Mouse (Mus musculus) thymus, adult 2 months (tissue): ENCODE measurements around the gene Epop.

Experiments
- CTCF ChIP-seq: fragments of 200-500 bp; IDR thresholded peaks from 2 replicates; pipeline ENCODE4 v1.5.1; 2012; ENCODE audit warnings: mild to moderate bottlenecking, control low read depth, low read length, moderate library complexity, borderline replicate concordance; ENCODE audit not compliant: control insufficient read depth, poor library complexity, insufficient read depth; ENCODE audit errors: extremely low read depth
- POLR2A ChIP-seq: fragments of 200-500 bp; IDR thresholded peaks from 2 replicates; pipeline ENCODE4 v1.6.1; 2012; ENCODE audit warnings: mild to moderate bottlenecking, low read length, control low read depth, moderate library complexity; ENCODE audit not compliant: control insufficient read depth, poor library complexity, insufficient read depth; ENCODE audit errors: extremely low read depth

DNA sequence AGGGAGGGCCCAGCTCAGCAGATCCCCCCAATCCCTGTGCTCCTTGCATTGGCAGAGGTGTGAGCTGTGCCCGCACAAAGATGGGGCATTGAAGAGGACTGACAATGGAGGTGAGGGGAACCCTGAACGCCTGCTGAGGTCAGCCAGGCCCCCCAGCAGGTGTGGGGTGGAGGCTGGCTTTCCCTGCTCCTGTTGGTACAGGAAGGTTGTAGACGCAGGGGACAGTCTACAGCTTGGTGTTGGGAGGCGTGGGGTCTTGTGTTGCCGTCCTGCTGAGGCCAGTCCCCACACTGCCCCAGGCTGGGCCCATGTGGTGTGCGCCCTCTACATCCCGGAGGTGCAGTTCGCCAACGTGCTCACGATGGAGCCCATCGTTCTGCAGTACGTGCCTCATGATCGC lies 35.9 kb upstream of the Epop start:
- TF ChIP-seq POLR2A (no peak), CTCF (no peak)
